Mouse (Mus musculus): ENCODE results near the gene Slc7a10.

The Slc7a10 gene

GRCm38 (mm10) chr7:35172519-35172918 lies 13.7 kb upstream of the Slc7a10 start:
- in situ Hi-C loops (cut with MseI, MboI): loop anchor here (5.0 kb wide), 2 partner anchors 55 to 145 kb away; partner anchors contain the start of gene Cebpa (in 1 of the 2)

- in situ Hi-C loops (cut with MseI, MboI): loop anchor here (5.0 kb wide), 2 partner anchors 92 to 148 kb away; no protein-coding TSS in a partner anchor
Measured at GRCm38 (mm10) chr7:35175533-35175932, 10.7 kb upstream of the Slc7a10 start.

- in situ Hi-C loops (cut with MseI, MboI): loop anchor here (5.0 kb wide), 2 partner anchors 91 to 149 kb away; no protein-coding TSS in a partner anchor
Measured at GRCm38 (mm10) chr7:35176412-35177381, 9.5 kb upstream of the Slc7a10 start.

- in situ Hi-C loops (cut with MseI, MboI): no loop called here
Measured at GRCm38 (mm10) chr7:35184833-35185724, 1.1 kb upstream of the Slc7a10 start.

GRCm38 (mm10) chr7:35189699-35190098 lies 3.5 kb downstream of the Slc7a10 start:
- in situ Hi-C loops (cut with MseI, MboI): no loop called here

- in situ Hi-C loops (cut with MseI, MboI): no loop called here
Measured at GRCm38 (mm10) chr7:35191276-35191675, 5.1 kb downstream of the Slc7a10 start.

GRCm38 (mm10) chr7:35197022-35197421 lies 10.8 kb downstream of the Slc7a10 start:
- in situ Hi-C loops (cut with MseI, MboI): no loop called here

GRCm38 (mm10) chr7:35198981-35199754 lies 13.0 kb downstream of the Slc7a10 start:
- in situ Hi-C loops (cut with MseI, MboI): no loop called here

GRCm38 (mm10) chr7:35199755-35200154 lies 13.6 kb downstream of the Slc7a10 start:
- in situ Hi-C loops (cut with MseI, MboI): no loop called here

- in situ Hi-C loops (cut with MseI, MboI): no loop called here
Measured at GRCm38 (mm10) chr7:35211791-35212190, 25.6 kb downstream of the Slc7a10 start.

- in situ Hi-C loops (cut with MseI, MboI): no loop called here
Measured at GRCm38 (mm10) chr7:35214442-35215222, 28.4 kb downstream of the Slc7a10 start.

GRCm38 (mm10) chr7:35215225-35215624 lies 29.0 kb downstream of the Slc7a10 start, which contains the start of gene Lrp3:
Lrp3 (minus strand) TSS chr7:35215498.
- in situ Hi-C loops (cut with MseI, MboI): no loop called here

GRCm38 (mm10) chr7:35215731-35216130 lies 29.5 kb downstream of the Slc7a10 start:
- in situ Hi-C loops (cut with MseI, MboI): no loop called here

- in situ Hi-C loops (cut with MseI, MboI): no loop called here
Measured at GRCm38 (mm10) chr7:35220694-35221365, 34.6 kb downstream of the Slc7a10 start.

- in situ Hi-C loops (cut with MseI, MboI): no loop called here
Measured at GRCm38 (mm10) chr7:35230333-35230732, 44.1 kb downstream of the Slc7a10 start.

- in situ Hi-C loops (cut with MseI, MboI): no loop called here
Measured at GRCm38 (mm10) chr7:35232796-35233455, 46.7 kb downstream of the Slc7a10 start.

- in situ Hi-C loops (cut with MseI, MboI): no loop called here
Measured at GRCm38 (mm10) chr7:35233861-35234260, 47.7 kb downstream of the Slc7a10 start.

- in situ Hi-C loops (cut with MseI, MboI): no loop called here
Measured at GRCm38 (mm10) chr7:35234361-35235245, 48.4 kb downstream of the Slc7a10 start.
